Mouse (Mus musculus): ENCODE measurements around the gene Dnm1. TPM values are rescaled to one million over a fixed set of nuclear protein-coding genes. Genes with fewer than 3 reads are reported as not detected.
A peak's percentile ranks its signal among the peaks of the same experiment; 100 is the strongest.

Dnm1 gene
- polyA plus RNA-seq, 1 experiment from 2014 or later = 4.7 TPM

GRCm38 (mm10) chr2:32389157-32389556, 36.0 kb upstream of the Dnm1 start:
- H3K4me1 ChIP-seq (ENCODE audit: control insufficient read depth in 2 of 2, insufficient read depth in 2 of 2, low read length in 2 of 2) = peaks cover 4 to 5% of the 10 kb centered on the region in 2 experiments; a peak in 2 of 4 replicates
- no peaks in the 10 kb centered on the region for H3K36me3 ChIP-seq (ENCODE audit: control insufficient read depth, insufficient read depth, low read length)
- H3K9ac ChIP-seq (ENCODE audit: low read length) = no peak overlapping the region
- no peak overlapping the region for H3K4me2 ChIP-seq (ENCODE audit: low read length)
- no peak overlapping the region for H3K27ac ChIP-seq (replicated peaks in 1 of 2; ENCODE audit: control insufficient read depth in 1 of 2, insufficient read depth in 1 of 2, low read depth in 2 of 2, low read length in 2 of 2)
- WGBS = 65% methylated on average over 2 of the region's 2 CpGs
- H3K4me3 ChIP-seq (ENCODE audit: control insufficient read depth in 1 of 2, insufficient read depth in 1 of 2, low read depth in 1 of 2, low read length in 2 of 2) = no peak overlapping the region
- peaks cover 2% of the 10 kb centered on the region; the same call in 1 of the 2 replicates for H3K27me3 ChIP-seq (ENCODE audit: control insufficient read depth, insufficient read depth, low read length)
- no peaks in the 10 kb centered on the region for H3K9me3 ChIP-seq (ENCODE audit: control insufficient read depth, low read length)
- no peak for ATAC-seq (ENCODE audit: insufficient number of reproducible peaks, insufficient read depth, low FRiP score, low read depth)

- H3K4me3 ChIP-seq (ENCODE audit: control insufficient read depth in 1 of 2, insufficient read depth in 1 of 2, low read depth in 1 of 2, low read length in 2 of 2) = no peak within 1 kb of the TSS
- 54% methylated on average over 5 of the region's 5 CpGs for WGBS
- H3K4me1 ChIP-seq (ENCODE audit: control insufficient read depth in 2 of 2, insufficient read depth in 2 of 2, low read length in 2 of 2) = peaks cover 4 to 5% of the 10 kb centered on the region in 2 experiments; a peak in 2 of 4 replicates
- no peak within 1 kb of the TSS for H3K27ac ChIP-seq (replicated peaks in 1 of 2; ENCODE audit: control insufficient read depth in 1 of 2, insufficient read depth in 1 of 2, low read depth in 2 of 2, low read length in 2 of 2)
- no peak within 1 kb of the TSS for H3K9ac ChIP-seq (ENCODE audit: low read length)
- peaks cover 8% of the 10 kb centered on the region; the same call in 1 of the 2 replicates for H3K27me3 ChIP-seq (ENCODE audit: control insufficient read depth, insufficient read depth, low read length)
- no peaks in the 10 kb centered on the region for H3K9me3 ChIP-seq (ENCODE audit: control insufficient read depth, low read length)
- ATAC-seq (ENCODE audit: insufficient number of reproducible peaks, insufficient read depth, low FRiP score, low read depth) = no peak
- H3K36me3 ChIP-seq (ENCODE audit: control insufficient read depth, insufficient read depth, low read length) = no peaks in the 10 kb centered on the region
- H3K4me2 ChIP-seq (ENCODE audit: low read length) = no peak within 1 kb of the TSS
These were observed 34.8 kb upstream of the Dnm1 start, which contains the start of gene Lcn2 for GRCm38 (mm10) chr2:32387706-32388490. Gene Lcn2 (minus strand): TSS chr2:32388252.

DNA sequence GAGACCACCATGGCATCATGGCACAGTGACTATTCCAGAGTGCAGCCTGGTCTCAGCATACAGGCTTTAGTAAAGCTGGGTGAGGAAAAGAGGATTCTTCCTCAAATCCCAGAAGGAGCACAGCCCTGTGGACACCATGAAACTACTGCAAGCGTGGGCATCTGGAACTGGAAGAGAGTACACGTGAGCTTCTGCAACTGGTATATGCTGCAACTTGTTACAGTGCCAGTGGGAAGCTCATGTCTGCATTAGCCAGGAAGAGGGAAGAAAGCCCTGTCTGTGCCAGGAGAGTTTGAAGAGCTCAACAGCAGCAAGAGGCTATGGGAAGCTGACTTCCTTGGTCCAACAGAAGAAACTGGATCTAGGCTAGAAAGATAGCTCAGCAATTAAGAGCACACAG, 29.6 kb upstream of the Dnm1 start:
- no peaks in the 10 kb centered on the region for H3K9me3 ChIP-seq (ENCODE audit: control insufficient read depth, low read length)
- no peak for ATAC-seq (ENCODE audit: insufficient number of reproducible peaks, insufficient read depth, low FRiP score, low read depth)
- peaks cover 8% of the 10 kb centered on the region; the same call in 1 of the 2 replicates for H3K27me3 ChIP-seq (ENCODE audit: control insufficient read depth, insufficient read depth, low read length)
- no peak overlapping the region for H3K4me3 ChIP-seq (ENCODE audit: control insufficient read depth in 1 of 2, insufficient read depth in 1 of 2, low read depth in 1 of 2, low read length in 2 of 2)
- no peak overlapping the region for H3K9ac ChIP-seq (ENCODE audit: low read length)
- no peak overlapping the region for H3K4me2 ChIP-seq (ENCODE audit: low read length)
- H3K4me1 ChIP-seq (ENCODE audit: control insufficient read depth in 2 of 2, insufficient read depth in 2 of 2, low read length in 2 of 2) = peaks cover 2 to 7% of the 10 kb centered on the region in 2 experiments; a peak in 3 of 4 replicates
- WGBS = 82% methylated on average over 2 of the region's 2 CpGs
- no peak overlapping the region for H3K27ac ChIP-seq (replicated peaks in 1 of 2; ENCODE audit: control insufficient read depth in 1 of 2, insufficient read depth in 1 of 2, low read depth in 2 of 2, low read length in 2 of 2)
- H3K36me3 ChIP-seq (ENCODE audit: control insufficient read depth, insufficient read depth, low read length) = peaks cover 20% of the 10 kb centered on the region

- Histone ChIP-seq H3K36me3 (ENCODE audit: control insufficient read depth, insufficient read depth, low read length) (peaks cover 29% of the 10 kb centered on the region), H3K4me3 (ENCODE audit: control insufficient read depth in 1 of 2, insufficient read depth in 1 of 2, low read depth in 1 of 2, low read length in 2 of 2) (peak within 1 kb of the TSS; percentile 68 to 79), H3K4me2 (ENCODE audit: low read length) (peak within 1 kb of the TSS; percentile 97), H3K9me3 (ENCODE audit: control insufficient read depth, low read length) (no peaks in the 10 kb centered on the region), H3K9ac (ENCODE audit: low read length) (peak within 1 kb of the TSS; percentile 70), H3K4me1 (ENCODE audit: control insufficient read depth in 2 of 2, insufficient read depth in 2 of 2, low read length in 2 of 2) (peaks cover 2 to 7% of the 10 kb centered on the region in 2 experiments; a peak in 3 of 4 replicates), H3K27ac (replicated peaks in 1 of 2; ENCODE audit: control insufficient read depth in 1 of 2, insufficient read depth in 1 of 2, low read depth in 2 of 2, low read length in 2 of 2) (peak within 1 kb of the TSS in 1 of 2 experiments; percentile 3; a peak in 1 of 4 replicates), H3K27me3 (ENCODE audit: control insufficient read depth, insufficient read depth, low read length) (peaks cover 8% of the 10 kb centered on the region; the same call in 1 of the 2 replicates)
- peak; percentile 87 for ATAC-seq (ENCODE audit: insufficient number of reproducible peaks, insufficient read depth, low FRiP score, low read depth)
- WGBS = under 1% methylated on average over 31 of the region's 47 CpGs
These were observed 28.7 kb upstream of the Dnm1 start, which contains the start of gene 1110008P14Rik for GRCm38 (mm10) chr2:32381775-32382223. Gene 1110008P14Rik (minus strand): TSS chr2:32381938.

- Histone ChIP-seq H3K27ac (replicated peaks in 1 of 2; ENCODE audit: control insufficient read depth in 1 of 2, insufficient read depth in 1 of 2, low read depth in 2 of 2, low read length in 2 of 2) (0 out of 4 replicates have a peak overlapping the region, but pooled peaks of 1 of the 2 experiments have one; percentile 3), H3K4me2 (ENCODE audit: low read length) (peak overlapping the region; percentile 97), H3K36me3 (ENCODE audit: control insufficient read depth, insufficient read depth, low read length) (peaks cover 34% of the 10 kb centered on the region), H3K9me3 (ENCODE audit: control insufficient read depth, low read length) (no peaks in the 10 kb centered on the region), H3K4me3 (ENCODE audit: control insufficient read depth in 1 of 2, insufficient read depth in 1 of 2, low read depth in 1 of 2, low read length in 2 of 2) (peak overlapping the region; percentile 68 to 79), H3K4me1 (ENCODE audit: control insufficient read depth in 2 of 2, insufficient read depth in 2 of 2, low read length in 2 of 2) (peaks cover 2 to 9% of the 10 kb centered on the region in 2 experiments; a peak in 3 of 4 replicates), H3K9ac (ENCODE audit: low read length) (peak overlapping the region; percentile 70), H3K27me3 (ENCODE audit: control insufficient read depth, insufficient read depth, low read length) (peaks cover 8% of the 10 kb centered on the region; the same call in 1 of the 2 replicates)
- ATAC-seq (ENCODE audit: insufficient number of reproducible peaks, insufficient read depth, low FRiP score, low read depth) = peak; percentile 44; the same call in 1 of the 2 replicates
- WGBS = under 1% methylated on average over 27 of the region's 27 CpGs
These were observed 28.1 kb upstream of the Dnm1 start for GRCm38 (mm10) chr2:32381141-32381774.

- Histone ChIP-seq H3K4me3 (ENCODE audit: control insufficient read depth in 1 of 2, insufficient read depth in 1 of 2, low read depth in 1 of 2, low read length in 2 of 2) (no peak overlapping the region), H3K9ac (ENCODE audit: low read length) (no peak overlapping the region), H3K27ac (replicated peaks in 1 of 2; ENCODE audit: control insufficient read depth in 1 of 2, insufficient read depth in 1 of 2, low read depth in 2 of 2, low read length in 2 of 2) (no peak overlapping the region), H3K4me2 (ENCODE audit: low read length) (no peak overlapping the region), H3K27me3 (ENCODE audit: control insufficient read depth, insufficient read depth, low read length) (peaks cover 5% of the 10 kb centered on the region; the same call in 1 of the 2 replicates), H3K4me1 (ENCODE audit: control insufficient read depth in 2 of 2, insufficient read depth in 2 of 2, low read length in 2 of 2) (peaks cover 6 to 20% of the 10 kb centered on the region in 2 experiments), H3K36me3 (ENCODE audit: control insufficient read depth, insufficient read depth, low read length) (peaks cover 46% of the 10 kb centered on the region), H3K9me3 (ENCODE audit: control insufficient read depth, low read length) (no peaks in the 10 kb centered on the region)
- no peak for ATAC-seq (ENCODE audit: insufficient number of reproducible peaks, insufficient read depth, low FRiP score, low read depth)
- 83% methylated on average over 7 of the region's 7 CpGs for WGBS
These were observed 26.9 kb upstream of the Dnm1 start for GRCm38 (mm10) chr2:32380001-32380500.

DNA sequence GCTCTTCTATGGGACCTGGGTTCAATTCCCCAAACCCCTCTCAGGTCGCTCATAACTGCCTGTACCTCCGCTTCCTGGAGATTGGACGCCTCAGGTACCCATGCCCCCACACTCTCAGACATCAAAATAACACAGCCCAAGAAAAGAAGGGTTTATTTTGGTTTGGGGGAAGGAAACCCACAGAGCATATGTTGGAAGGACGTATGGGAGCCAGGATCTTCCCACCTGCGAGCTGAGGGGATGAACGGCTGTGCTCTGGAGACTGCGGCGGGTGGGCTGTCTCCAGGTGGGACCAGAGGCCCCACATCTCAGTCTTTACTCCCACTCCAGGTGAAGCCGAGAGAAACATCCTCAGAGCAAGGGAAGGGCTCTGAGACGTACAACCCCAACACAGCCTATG, 23.8 kb upstream of the Dnm1 start:
- peaks cover 70% of the 10 kb centered on the region for H3K36me3 ChIP-seq (ENCODE audit: control insufficient read depth, insufficient read depth, low read length)
- H3K9me3 ChIP-seq (ENCODE audit: control insufficient read depth, low read length) = no peaks in the 10 kb centered on the region
- no peak for ATAC-seq (ENCODE audit: insufficient number of reproducible peaks, insufficient read depth, low FRiP score, low read depth)
- 90% methylated on average over 10 of the region's 10 CpGs for WGBS
- no peak overlapping the region for H3K27ac ChIP-seq (replicated peaks in 1 of 2; ENCODE audit: control insufficient read depth in 1 of 2, insufficient read depth in 1 of 2, low read depth in 2 of 2, low read length in 2 of 2)
- H3K4me1 ChIP-seq (ENCODE audit: control insufficient read depth in 2 of 2, insufficient read depth in 2 of 2, low read length in 2 of 2) = peaks cover 4 to 20% of the 10 kb centered on the region in 2 experiments
- H3K4me3 ChIP-seq (ENCODE audit: control insufficient read depth in 1 of 2, insufficient read depth in 1 of 2, low read depth in 1 of 2, low read length in 2 of 2) = no peak overlapping the region
- no peak overlapping the region for H3K9ac ChIP-seq (ENCODE audit: low read length)
- H3K4me2 ChIP-seq (ENCODE audit: low read length) = no peak overlapping the region
- no peaks in the 10 kb centered on the region for H3K27me3 ChIP-seq (ENCODE audit: control insufficient read depth, insufficient read depth, low read length)

Data from heart, embryonic 14.5 days (tissue).